Mouse (Mus musculus): ENCODE data around the gene Fam198a. TPM values are rescaled to one million over a fixed set of nuclear protein-coding genes. Genes with fewer than 3 reads are reported as not detected.

The Fam198a gene
- total and polyA plus RNA-seq, 2 experiments from 2014 or later = 1.6 to 5.7 TPM

DNA sequence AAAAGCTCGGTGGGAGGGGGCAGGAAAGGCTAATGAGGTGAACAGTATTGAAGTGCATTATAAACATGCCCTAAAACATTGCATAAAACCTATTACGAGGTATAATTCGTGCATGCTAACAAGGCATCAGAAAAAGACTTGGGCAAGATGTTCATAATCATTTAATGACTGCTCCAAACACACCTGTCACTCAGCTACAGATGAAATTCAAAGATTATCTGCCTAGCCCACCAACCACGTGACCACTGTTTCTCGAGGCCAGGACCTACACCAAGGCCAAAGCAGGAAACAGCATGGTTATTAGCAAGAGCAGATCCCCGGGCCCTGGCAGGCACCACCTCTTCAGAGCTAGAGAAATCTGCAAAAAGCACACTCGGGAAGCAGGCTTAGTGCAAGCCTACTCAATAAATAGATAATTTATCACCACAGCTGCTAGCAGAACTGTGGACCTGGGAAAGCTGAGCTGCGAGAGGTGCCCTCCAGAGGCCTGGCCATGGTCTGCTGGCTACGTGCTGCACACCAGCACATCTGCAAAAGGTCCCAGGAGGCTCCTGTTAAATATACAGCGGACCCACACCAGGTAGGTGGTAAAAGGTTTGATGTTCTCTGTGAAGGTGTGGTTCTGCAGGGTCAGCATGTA is 30.8 kb downstream of the Fam198a start:
- H3K9me3 ChIP-seq (ENCODE audit: low read length) = no peaks in the 10 kb centered on the region
- WGBS = 87% methylated on average over 10 of the region's 10 CpGs
- H3K4me1 ChIP-seq (ENCODE audit: insufficient read depth) = no peaks in the 10 kb centered on the region
- no peaks in the 10 kb centered on the region for H3K27me3 ChIP-seq (ENCODE audit: insufficient read depth, low read length)
- no peak for ATAC-seq
- H3K27ac ChIP-seq (ENCODE audit: low read depth, low read length) = no peak overlapping the region
- H3K4me2 ChIP-seq (ENCODE audit: low read depth) = no peak overlapping the region
- H3K9ac ChIP-seq = no peak overlapping the region
- H3K36me3 ChIP-seq (ENCODE audit: insufficient read depth) = peaks cover 12% of the 10 kb centered on the region
- H3K4me3 ChIP-seq (ENCODE audit: low read depth, low read length) = no peak overlapping the region
- no peak for TF ChIP-seq CTCF (IDR thresholded peaks at IDR 0.05; ENCODE audit: low read depth)
- DNase-seq = no peak

DNA sequence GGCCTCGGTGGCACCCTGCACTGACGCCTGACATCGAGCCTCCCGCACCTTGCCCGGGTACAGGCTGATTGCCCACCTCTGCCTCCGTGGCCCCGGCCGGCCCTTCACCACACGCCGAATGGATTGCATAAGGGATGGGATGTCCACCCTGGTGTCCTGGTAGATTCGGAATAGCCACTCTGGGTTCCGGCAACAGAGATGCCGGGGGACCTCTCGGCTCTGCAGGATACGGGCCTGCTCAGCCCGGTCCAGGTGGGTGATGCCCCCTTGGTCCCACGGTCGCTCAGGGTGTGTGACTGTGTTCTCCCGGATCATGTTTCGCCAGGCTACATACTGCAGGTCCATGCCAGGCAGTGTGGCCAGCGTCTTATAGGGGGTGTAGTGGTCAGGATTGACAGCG is 31.4 kb downstream of the Fam198a start:
- no peak for TF ChIP-seq CTCF (IDR thresholded peaks at IDR 0.05; ENCODE audit: low read depth)
- Histone ChIP-seq H3K4me2 (ENCODE audit: low read depth) (no peak overlapping the region), H3K4me3 (ENCODE audit: low read depth, low read length) (no peak overlapping the region), H3K36me3 (ENCODE audit: insufficient read depth) (peaks cover 12% of the 10 kb centered on the region), H3K4me1 (ENCODE audit: insufficient read depth) (no peaks in the 10 kb centered on the region), H3K9me3 (ENCODE audit: low read length) (no peaks in the 10 kb centered on the region), H3K27ac (ENCODE audit: low read depth, low read length) (no peak overlapping the region), H3K27me3 (ENCODE audit: insufficient read depth, low read length) (no peaks in the 10 kb centered on the region), H3K9ac (0 out of 2 replicates have a peak overlapping the region, but pooled peaks have one; percentile 10)
- ATAC-seq = no peak
- no peak for DNase-seq
- WGBS = 94% methylated on average over 22 of the region's 22 CpGs

DNA sequence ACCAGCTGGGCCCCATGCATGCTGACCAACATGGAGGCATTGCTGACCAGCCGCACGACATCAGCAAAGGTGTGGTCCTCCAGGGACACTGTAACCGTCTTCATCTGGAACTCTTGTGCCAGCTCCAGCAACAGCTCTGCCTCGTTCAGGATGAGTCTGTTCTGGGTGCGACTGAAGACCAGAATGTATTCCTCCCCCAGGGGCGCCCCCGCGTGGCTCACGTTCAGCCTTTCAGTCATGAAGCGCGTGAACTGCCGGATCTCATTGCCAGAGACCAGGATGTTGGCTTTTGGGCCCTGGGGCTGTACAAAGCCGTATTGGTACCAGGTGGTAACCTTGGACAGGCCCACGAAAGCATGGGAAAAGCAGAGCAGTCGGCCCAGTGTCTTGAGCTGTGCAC is 31.9 kb downstream of the Fam198a start:
- Histone ChIP-seq H3K9me3 (ENCODE audit: low read length) (no peaks in the 10 kb centered on the region), H3K36me3 (ENCODE audit: insufficient read depth) (peaks cover 12% of the 10 kb centered on the region), H3K4me1 (ENCODE audit: insufficient read depth) (no peaks in the 10 kb centered on the region), H3K9ac (no peak overlapping the region), H3K4me2 (ENCODE audit: low read depth) (no peak overlapping the region), H3K27me3 (ENCODE audit: insufficient read depth, low read length) (no peaks in the 10 kb centered on the region), H3K4me3 (ENCODE audit: low read depth, low read length) (no peak overlapping the region), H3K27ac (ENCODE audit: low read depth, low read length) (no peak overlapping the region)
- no peak for ATAC-seq
- 95% methylated on average over 15 of the region's 15 CpGs for WGBS
- no peak for DNase-seq
- no peak for TF ChIP-seq CTCF (IDR thresholded peaks at IDR 0.05; ENCODE audit: low read depth)

DNA sequence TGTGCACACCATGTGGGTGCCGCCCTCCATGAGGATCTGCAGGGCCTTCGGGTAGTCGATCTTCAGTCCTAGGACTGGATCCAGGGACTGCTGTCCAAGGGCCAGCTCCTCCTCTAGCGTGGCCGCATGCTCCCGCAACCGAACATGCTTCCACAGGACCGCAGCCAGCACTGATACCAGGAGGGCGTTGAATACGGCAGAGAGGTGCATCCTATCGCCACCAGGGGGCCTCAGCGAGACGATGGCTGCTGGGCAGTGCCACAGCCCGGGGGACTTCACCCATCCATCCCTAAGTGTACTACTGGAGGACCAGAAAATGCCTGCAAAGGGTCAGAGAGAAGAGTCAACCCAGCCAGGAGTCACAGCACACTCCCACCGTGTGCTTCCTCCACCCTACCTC is 32.7 kb downstream of the Fam198a start:
- Histone ChIP-seq H3K4me1 (ENCODE audit: insufficient read depth) (no peaks in the 10 kb centered on the region), H3K9ac (no peak overlapping the region), H3K4me2 (ENCODE audit: low read depth) (no peak overlapping the region), H3K4me3 (ENCODE audit: low read depth, low read length) (no peak overlapping the region), H3K27me3 (ENCODE audit: insufficient read depth, low read length) (no peaks in the 10 kb centered on the region), H3K27ac (ENCODE audit: low read depth, low read length) (no peak overlapping the region), H3K36me3 (ENCODE audit: insufficient read depth) (peaks cover 12% of the 10 kb centered on the region), H3K9me3 (ENCODE audit: low read length) (no peaks in the 10 kb centered on the region)
- 45% methylated on average over 15 of the region's 15 CpGs for WGBS
- TF ChIP-seq CTCF (IDR thresholded peaks at IDR 0.05; ENCODE audit: low read depth) = peak; percentile 90
- ATAC-seq (peak; percentile 59), DNase-seq (peak; percentile 70)

DNA sequence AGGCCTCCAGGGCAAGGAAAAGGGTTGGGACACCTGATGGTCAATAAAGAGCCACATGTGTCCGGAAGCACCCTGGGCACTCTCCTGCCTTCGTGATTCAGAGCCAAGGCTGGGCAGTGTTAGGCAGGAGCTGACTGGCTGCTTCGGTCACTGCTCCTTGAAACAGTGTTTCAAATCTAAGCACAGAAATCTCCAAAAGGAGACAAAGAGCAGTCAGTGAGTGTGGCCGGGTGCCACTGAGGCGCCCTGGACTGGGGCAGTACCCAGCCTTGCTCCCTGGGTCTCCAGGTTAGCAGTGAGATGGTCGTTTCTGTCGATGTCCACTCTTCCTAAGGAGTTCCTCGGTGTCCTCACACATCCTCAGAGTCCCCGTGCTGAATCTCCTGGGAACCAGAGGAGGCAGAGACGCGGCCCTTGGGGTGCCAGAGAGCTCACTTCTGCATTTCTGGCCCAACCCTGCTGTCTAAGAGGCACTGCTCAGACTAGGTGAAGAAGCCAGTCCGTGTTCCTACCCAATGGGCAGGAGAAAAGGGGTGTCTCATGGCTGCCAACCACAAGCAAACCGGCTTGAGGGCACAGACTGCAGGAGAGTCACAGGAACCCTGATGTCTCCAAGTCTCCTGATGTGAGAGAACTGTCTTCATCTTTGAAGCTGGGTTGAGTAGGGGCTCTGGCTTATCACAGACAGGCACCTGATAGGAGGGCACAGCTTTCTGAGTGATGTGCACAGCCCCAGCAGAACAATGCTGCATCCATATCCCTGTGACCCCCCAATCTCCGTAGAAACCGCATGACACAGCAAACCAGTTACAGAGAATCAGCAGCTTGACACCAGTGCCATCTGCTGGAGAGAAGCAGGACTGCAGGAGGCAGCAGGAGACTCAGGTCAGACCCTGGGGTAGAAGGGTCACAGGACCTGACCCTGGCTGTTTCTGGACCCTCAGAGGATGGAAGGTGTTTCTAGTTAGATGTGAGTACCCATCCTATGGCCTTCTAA is 34.0 kb downstream of the Fam198a start:
- peak; percentile 85 for DNase-seq
- peak; percentile 100 for TF ChIP-seq CTCF (IDR thresholded peaks at IDR 0.05; ENCODE audit: low read depth)
- peak; percentile 81 for ATAC-seq
- 70% methylated on average over 15 of the region's 15 CpGs for WGBS
- Histone ChIP-seq H3K9me3 (ENCODE audit: low read length) (no peaks in the 10 kb centered on the region), H3K27me3 (ENCODE audit: insufficient read depth, low read length) (no peaks in the 10 kb centered on the region), H3K4me3 (ENCODE audit: low read depth, low read length) (no peak overlapping the region), H3K4me1 (ENCODE audit: insufficient read depth) (no peaks in the 10 kb centered on the region), H3K9ac (no peak overlapping the region), H3K4me2 (ENCODE audit: low read depth) (no peak overlapping the region), H3K27ac (ENCODE audit: low read depth, low read length) (no peak overlapping the region), H3K36me3 (ENCODE audit: insufficient read depth) (peaks cover 12% of the 10 kb centered on the region)

DNA sequence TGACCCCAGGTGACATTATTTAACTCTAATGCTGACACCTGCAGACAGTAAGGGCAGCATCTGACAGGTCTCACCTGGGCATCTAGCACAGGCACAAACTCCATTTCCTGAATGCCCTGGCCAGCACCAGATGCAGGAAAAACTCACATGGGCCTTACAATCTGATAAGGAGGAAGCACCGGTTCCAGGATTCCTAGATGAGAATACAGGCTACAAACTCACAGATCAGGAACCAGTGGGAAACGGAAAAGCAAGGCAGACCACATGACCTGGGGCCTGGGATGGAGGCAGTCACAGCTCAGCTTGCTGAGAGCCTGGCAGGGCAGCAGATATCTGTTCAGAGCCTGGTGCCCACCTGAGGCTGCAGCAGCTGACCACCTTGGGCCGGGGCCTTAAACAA is 38.1 kb downstream of the Fam198a start:
- 77% methylated on average over 3 of the region's 3 CpGs for WGBS
- Histone ChIP-seq H3K36me3 (ENCODE audit: insufficient read depth) (no peaks in the 10 kb centered on the region), H3K9ac (no peak overlapping the region), H3K27me3 (ENCODE audit: insufficient read depth, low read length) (no peaks in the 10 kb centered on the region), H3K9me3 (ENCODE audit: low read length) (no peaks in the 10 kb centered on the region), H3K4me3 (ENCODE audit: low read depth, low read length) (no peak overlapping the region), H3K4me1 (ENCODE audit: insufficient read depth) (0 out of 2 replicates have a peak, but pooled peaks cover 3% of the 10 kb centered on the region), H3K4me2 (ENCODE audit: low read depth) (no peak overlapping the region), H3K27ac (ENCODE audit: low read depth, low read length) (no peak overlapping the region)
- DNase-seq = no peak
- no peak for ATAC-seq
- no peak for TF ChIP-seq CTCF (IDR thresholded peaks at IDR 0.05; ENCODE audit: low read depth)

GRCm38 (mm10) chr9:121989536-121989935 is 38.7 kb downstream of the Fam198a start:
- WGBS = 23% methylated on average over 5 of the region's 5 CpGs
- H3K4me3 ChIP-seq (ENCODE audit: low read depth, low read length) = no peak overlapping the region
- H3K4me2 ChIP-seq (ENCODE audit: low read depth) = no peak overlapping the region
- ATAC-seq (no peak), DNase-seq (no peak)
- H3K4me1 ChIP-seq (ENCODE audit: insufficient read depth) = peaks cover 9% of the 10 kb centered on the region; the same call in 1 of the 2 replicates
- no peaks in the 10 kb centered on the region for H3K9me3 ChIP-seq (ENCODE audit: low read length)
- 0 out of 2 replicates have a peak overlapping the region, but pooled peaks have one; percentile 10 for H3K9ac ChIP-seq
- no peaks in the 10 kb centered on the region for H3K36me3 ChIP-seq (ENCODE audit: insufficient read depth)
- no peaks in the 10 kb centered on the region for H3K27me3 ChIP-seq (ENCODE audit: insufficient read depth, low read length)
- TF ChIP-seq CTCF (IDR thresholded peaks at IDR 0.05; ENCODE audit: low read depth) = no peak
- H3K27ac ChIP-seq (ENCODE audit: low read depth, low read length) = no peak overlapping the region

Measured in forebrain, postnatal 0 days (tissue).